Mouse (Mus musculus) forebrain, embryonic 10.5 days (tissue): Measurements from ENCODE around the gene Satb2. TPM values are rescaled to one million over a fixed set of nuclear protein-coding genes. Genes with fewer than 3 reads are reported as not detected.
A peak's percentile ranks its signal among the peaks of the same experiment; 100 is the strongest.

Experiments used
- DNase-seq: peaks from one replicate; pipeline ENCODE4 v3.0.0-alpha.2; 2017; ENCODE audit warnings: low spot score; ENCODE audit errors: extremely low spot score
- H3K27ac ChIP-seq: fragments of 300-500 bp; sonication (generic); 2 replicates; pipeline ENCODE4 v1.5.1; 2016; ENCODE audit warnings: mild to moderate bottlenecking
- H3K27me3 ChIP-seq: fragments of 300-500 bp; sonication (generic); 2 replicates; pipeline ENCODE4 v1.6.1; 2016; ENCODE audit warnings: mild to moderate bottlenecking; ENCODE audit not compliant: poor library complexity, severe bottlenecking
- H3K36me3 ChIP-seq: fragments of 300-500 bp; sonication (generic); replicated peaks from 2 replicates; pipeline ENCODE4 v1.6.1; 2016; ENCODE audit warnings: mild to moderate bottlenecking, moderate library complexity
- H3K4me1 ChIP-seq: fragments of 300-500 bp; sonication (generic); 2 replicates; pipeline ENCODE4 v1.6.1; 2016
- H3K4me3 ChIP-seq: fragments of 300-500 bp; sonication (generic); 2 replicates; pipeline ENCODE4 v1.5.1; 2016; ENCODE audit warnings: mild to moderate bottlenecking, moderate library complexity
- H3K9me3 ChIP-seq: fragments of 300-500 bp; sonication (generic); 2 replicates; pipeline ENCODE4 v1.6.1; 2016; ENCODE audit warnings: mild to moderate bottlenecking, moderate library complexity
- WGBS: fragments of 180-500 bp; shearing (Covaris S2); methylation state at CpG from one replicate; pipeline ENCODE4 v1.1.7; 2016; 5-methylcytosine and 5-hydroxymethylcytosine counted together
- polyA plus RNA-seq: library from polyadenylated mRNA; unstranded; fragments of >200 nt; fragmentation: Nextera tagmentation; extraction: Ambion mirVana; gene quantifications from 2 replicates; pipeline ENCODE4 v1.2.1, GENCODE M21; 2016

The Satb2 gene
- polyA plus RNA-seq, 1 experiment from 2014 or later = 1.4 TPM

- 63% methylated on average over 1 of the region's 1 CpGs for WGBS
- no peak for DNase-seq
Observed at GRCm38 (mm10) chr1:56838901-56839300, 139.5 kb downstream of the Satb2 start.

GRCm38 (mm10) chr1:56833984-56834900, 144.2 kb downstream of the Satb2 start:
- peak overlapping the region; percentile 71; the same call in 1 of the 2 replicates for H3K27ac ChIP-seq
- no peaks in the 10 kb centered on the region for H3K27me3 ChIP-seq
- peaks cover 32% of the 10 kb centered on the region for H3K4me1 ChIP-seq
- no peak for DNase-seq
- peaks cover 5% of the 10 kb centered on the region for H3K36me3 ChIP-seq
- WGBS = 86% methylated on average over 6 of the region's 6 CpGs
- no peak overlapping the region for H3K4me3 ChIP-seq
- H3K9me3 ChIP-seq = no peaks in the 10 kb centered on the region

More at GRCm38 (mm10) chr1:56838901-56839300, 139.5 kb downstream of the Satb2 start:
- Histone ChIP-seq H3K36me3 (no peaks in the 10 kb centered on the region; the same call in 1 of the 2 replicates), H3K9me3 (no peaks in the 10 kb centered on the region), H3K4me1 (peaks cover 18% of the 10 kb centered on the region), H3K4me3 (no peak overlapping the region), H3K27me3 (no peaks in the 10 kb centered on the region), H3K27ac (no peak overlapping the region)

DNA sequence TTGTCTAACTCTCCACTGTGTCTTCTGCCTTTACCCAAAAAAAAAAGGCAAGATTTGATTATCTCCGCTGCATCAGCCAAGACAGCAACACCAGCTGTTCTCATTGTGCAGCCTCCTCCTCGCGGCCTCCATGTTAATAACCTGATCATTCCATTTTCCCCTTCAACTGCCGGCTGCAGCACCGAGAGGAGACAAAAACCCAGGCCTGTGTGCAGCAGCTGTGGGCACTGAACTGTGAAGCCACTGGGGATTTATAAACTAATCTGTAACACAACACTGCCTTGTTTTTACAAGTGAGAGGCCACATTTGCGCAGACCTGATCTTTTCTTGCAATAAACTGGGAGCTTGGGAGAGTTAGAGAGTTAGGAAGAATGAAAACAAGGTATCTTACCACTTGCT, 145.1 kb downstream of the Satb2 start:
- Histone ChIP-seq H3K9me3 (no peaks in the 10 kb centered on the region), H3K36me3 (peaks cover 8% of the 10 kb centered on the region), H3K27me3 (no peaks in the 10 kb centered on the region), H3K4me3 (no peak overlapping the region), H3K4me1 (peaks cover 32% of the 10 kb centered on the region), H3K27ac (peak overlapping the region; percentile 71)
- peak; percentile 69 for DNase-seq
- 15% methylated on average over 6 of the region's 6 CpGs for WGBS

DNA sequence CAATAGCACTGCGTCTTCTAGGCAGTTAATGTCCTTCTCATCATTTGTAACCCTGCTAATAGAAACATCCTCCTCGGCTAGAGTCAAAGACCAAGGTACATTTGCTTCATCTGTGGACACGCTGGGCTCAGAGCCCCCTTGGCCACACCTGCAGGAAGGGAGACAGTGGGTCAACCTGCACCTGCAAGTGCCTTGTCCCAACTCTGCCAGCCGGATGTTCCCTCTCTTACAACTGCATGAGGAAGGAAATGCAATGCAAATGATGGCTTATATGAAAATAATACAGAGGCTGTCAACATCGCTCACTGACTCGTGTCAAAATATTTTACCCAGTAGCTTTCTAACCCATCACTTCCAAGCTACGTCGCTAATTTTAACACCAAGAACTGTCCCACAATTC, 145.7 kb downstream of the Satb2 start:
- no peak for DNase-seq
- no peaks in the 10 kb centered on the region for H3K9me3 ChIP-seq
- peak overlapping the region; percentile 71 for H3K27ac ChIP-seq
- H3K4me3 ChIP-seq = no peak overlapping the region
- 84% methylated on average over 8 of the region's 8 CpGs for WGBS
- peaks cover 32% of the 10 kb centered on the region for H3K4me1 ChIP-seq
- no peaks in the 10 kb centered on the region for H3K27me3 ChIP-seq
- peaks cover 8% of the 10 kb centered on the region for H3K36me3 ChIP-seq

GRCm38 (mm10) chr1:56822735-56823134, 155.7 kb downstream of the Satb2 start:
- H3K27ac ChIP-seq = no peak overlapping the region
- no peaks in the 10 kb centered on the region for H3K27me3 ChIP-seq
- no peak for DNase-seq
- WGBS = 91% methylated on average over 5 of the region's 5 CpGs
- H3K4me1 ChIP-seq = no peaks in the 10 kb centered on the region
- H3K9me3 ChIP-seq = no peaks in the 10 kb centered on the region
- 0 out of 2 replicates have a peak, but pooled peaks cover 2% of the 10 kb centered on the region for H3K36me3 ChIP-seq
- no peak overlapping the region for H3K4me3 ChIP-seq

- no peak overlapping the region for H3K27ac ChIP-seq
- no peak for DNase-seq
- H3K4me1 ChIP-seq = no peaks in the 10 kb centered on the region
- no peaks in the 10 kb centered on the region for H3K9me3 ChIP-seq
- 92% methylated on average over 3 of the region's 3 CpGs for WGBS
- H3K27me3 ChIP-seq = no peaks in the 10 kb centered on the region
- 0 out of 2 replicates have a peak, but pooled peaks cover 2% of the 10 kb centered on the region for H3K36me3 ChIP-seq
- no peak overlapping the region for H3K4me3 ChIP-seq
Observed at GRCm38 (mm10) chr1:56822025-56822424, 156.4 kb downstream of the Satb2 start.

DNA sequence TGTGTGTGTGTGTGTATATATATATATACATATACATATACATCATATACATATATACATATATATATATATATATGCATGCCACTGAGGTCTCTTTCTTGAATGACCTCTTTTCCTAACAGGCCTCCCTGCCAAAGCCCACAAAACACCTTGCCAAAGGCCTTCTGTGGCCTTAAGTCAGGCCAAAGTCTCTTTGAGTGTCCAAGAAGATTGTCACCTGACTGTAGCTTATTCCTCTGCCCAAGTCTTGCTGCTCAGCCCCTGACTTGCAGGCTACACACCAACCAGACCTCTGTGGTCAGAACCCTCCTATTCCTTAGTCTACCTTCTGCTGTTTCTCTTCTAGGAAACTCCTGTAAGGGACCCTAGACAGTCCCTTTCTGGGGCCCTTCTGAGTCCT, 164.9 kb downstream of the Satb2 start:
- Histone ChIP-seq H3K36me3 (no peaks in the 10 kb centered on the region), H3K4me3 (no peak overlapping the region), H3K27ac (no peak overlapping the region), H3K27me3 (no peaks in the 10 kb centered on the region), H3K9me3 (no peaks in the 10 kb centered on the region), H3K4me1 (no peaks in the 10 kb centered on the region)
- DNase-seq = no peak

- Histone ChIP-seq H3K4me1 (no peaks in the 10 kb centered on the region), H3K36me3 (no peaks in the 10 kb centered on the region), H3K27ac (no peak overlapping the region), H3K9me3 (no peaks in the 10 kb centered on the region), H3K27me3 (no peaks in the 10 kb centered on the region), H3K4me3 (no peak overlapping the region)
- DNase-seq = no peak
- 94% methylated on average over 4 of the region's 4 CpGs for WGBS
Observed at GRCm38 (mm10) chr1:56812961-56813360, 165.5 kb downstream of the Satb2 start.

GRCm38 (mm10) chr1:56811486-56811885, 167.0 kb downstream of the Satb2 start:
- Histone ChIP-seq H3K4me1 (no peaks in the 10 kb centered on the region), H3K4me3 (no peak overlapping the region), H3K27ac (no peak overlapping the region), H3K9me3 (no peaks in the 10 kb centered on the region), H3K36me3 (no peaks in the 10 kb centered on the region), H3K27me3 (no peaks in the 10 kb centered on the region)
- DNase-seq = no peak
- 92% methylated on average over 3 of the region's 3 CpGs for WGBS

DNA sequence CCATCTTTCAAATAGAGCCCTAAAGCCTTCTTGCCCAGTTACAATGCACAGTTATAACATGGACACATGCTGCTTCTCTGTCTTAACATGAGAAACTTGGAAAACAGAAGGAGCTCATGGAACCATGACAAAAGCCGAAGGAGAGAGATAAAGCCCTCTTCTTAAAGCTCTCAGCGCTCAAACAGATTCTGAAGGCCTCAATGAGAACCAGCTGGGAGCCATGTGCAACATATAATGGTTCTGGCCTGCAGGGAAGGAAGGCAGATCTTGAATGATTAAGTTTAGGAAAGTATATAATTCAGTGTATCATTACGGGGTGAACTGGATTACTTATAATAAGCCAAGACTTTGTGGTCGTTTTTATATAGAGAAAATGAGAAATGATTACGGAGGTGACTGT, 172.4 kb downstream of the Satb2 start:
- no peak for DNase-seq
- 73% methylated on average over 5 of the region's 5 CpGs for WGBS

GRCm38 (mm10) chr1:56800611-56801010, 177.8 kb downstream of the Satb2 start:
- 71% methylated on average over 7 of the region's 7 CpGs for WGBS
- no peak overlapping the region for H3K4me3 ChIP-seq
- H3K4me1 ChIP-seq = 0 out of 2 replicates have a peak, but pooled peaks cover 5% of the 10 kb centered on the region
- H3K27ac ChIP-seq = no peak overlapping the region
- DNase-seq = no peak
- H3K36me3 ChIP-seq = peaks cover 14% of the 10 kb centered on the region
- H3K27me3 ChIP-seq = no peaks in the 10 kb centered on the region
- no peaks in the 10 kb centered on the region for H3K9me3 ChIP-seq

More for the DNA sequence above, 172.4 kb downstream of the Satb2 start:
- no peaks in the 10 kb centered on the region for H3K4me1 ChIP-seq
- no peaks in the 10 kb centered on the region for H3K9me3 ChIP-seq
- no peak overlapping the region for H3K4me3 ChIP-seq
- no peaks in the 10 kb centered on the region for H3K27me3 ChIP-seq
- H3K27ac ChIP-seq = no peak overlapping the region
- H3K36me3 ChIP-seq = no peaks in the 10 kb centered on the region

DNA sequence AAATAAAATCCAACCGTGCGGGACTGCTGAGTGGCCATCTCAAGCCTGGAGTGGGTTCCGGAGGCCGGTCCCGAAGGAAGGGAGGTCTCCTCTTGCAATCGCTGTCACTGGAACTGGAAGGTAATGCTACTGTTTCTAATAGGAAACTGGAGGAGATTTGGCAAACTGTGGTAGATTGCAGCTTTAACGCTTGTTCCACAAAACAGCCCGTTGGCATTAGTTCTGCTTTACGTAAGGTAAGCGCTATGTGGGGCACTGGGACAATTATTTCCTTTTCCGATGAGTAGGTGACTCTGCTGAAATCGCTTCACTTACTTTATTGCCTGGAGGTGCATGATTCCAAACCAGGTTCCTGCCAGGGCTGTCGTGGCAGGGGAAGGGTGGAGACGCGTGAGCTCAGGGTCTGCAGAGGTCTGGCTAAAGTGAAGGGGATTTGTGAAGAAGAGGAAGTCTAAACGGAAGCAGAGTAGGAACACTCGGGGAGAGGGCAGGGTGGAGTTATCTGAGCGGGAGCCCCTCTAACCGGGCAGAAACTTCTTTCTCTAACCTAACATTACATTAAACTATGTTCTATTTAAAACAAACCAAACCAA, 183.3 kb downstream of the Satb2 start:
- no peaks in the 10 kb centered on the region for H3K27me3 ChIP-seq
- H3K9me3 ChIP-seq = no peaks in the 10 kb centered on the region
- H3K36me3 ChIP-seq = peaks cover 20% of the 10 kb centered on the region
- no peak overlapping the region for H3K27ac ChIP-seq
- no peaks in the 10 kb centered on the region for H3K4me1 ChIP-seq
- WGBS = 87% methylated on average over 19 of the region's 19 CpGs
- DNase-seq = no peak
- H3K4me3 ChIP-seq = no peak overlapping the region

DNA sequence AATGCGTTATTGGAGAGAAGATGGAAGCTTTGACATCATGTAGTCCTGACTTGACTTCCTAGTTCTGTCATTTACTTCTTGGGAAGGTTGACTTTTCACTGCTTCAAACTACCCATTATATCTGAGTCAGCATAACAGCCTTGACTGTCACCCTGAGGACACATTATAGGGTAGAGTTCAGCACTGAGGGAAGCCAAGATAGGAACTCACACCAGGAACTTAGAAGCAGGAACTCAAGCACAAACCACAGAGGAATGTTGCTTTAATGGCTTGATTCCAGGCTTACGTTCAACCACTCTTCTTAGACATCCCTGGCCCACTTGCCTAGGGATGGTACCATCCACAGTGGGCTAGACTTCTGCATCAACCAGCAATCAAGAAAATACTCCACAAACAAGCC, 188.8 kb downstream of the Satb2 start:
- Histone ChIP-seq H3K9me3 (no peaks in the 10 kb centered on the region), H3K4me3 (no peak overlapping the region), H3K36me3 (no peaks in the 10 kb centered on the region), H3K27ac (no peak overlapping the region), H3K27me3 (no peaks in the 10 kb centered on the region), H3K4me1 (no peaks in the 10 kb centered on the region)
- WGBS = 85% methylated on average over 2 of the region's 2 CpGs
- DNase-seq = no peak
